Comparison of ENCODE assay signal across 9 mouse cellular contexts in the genomic region with DNA sequence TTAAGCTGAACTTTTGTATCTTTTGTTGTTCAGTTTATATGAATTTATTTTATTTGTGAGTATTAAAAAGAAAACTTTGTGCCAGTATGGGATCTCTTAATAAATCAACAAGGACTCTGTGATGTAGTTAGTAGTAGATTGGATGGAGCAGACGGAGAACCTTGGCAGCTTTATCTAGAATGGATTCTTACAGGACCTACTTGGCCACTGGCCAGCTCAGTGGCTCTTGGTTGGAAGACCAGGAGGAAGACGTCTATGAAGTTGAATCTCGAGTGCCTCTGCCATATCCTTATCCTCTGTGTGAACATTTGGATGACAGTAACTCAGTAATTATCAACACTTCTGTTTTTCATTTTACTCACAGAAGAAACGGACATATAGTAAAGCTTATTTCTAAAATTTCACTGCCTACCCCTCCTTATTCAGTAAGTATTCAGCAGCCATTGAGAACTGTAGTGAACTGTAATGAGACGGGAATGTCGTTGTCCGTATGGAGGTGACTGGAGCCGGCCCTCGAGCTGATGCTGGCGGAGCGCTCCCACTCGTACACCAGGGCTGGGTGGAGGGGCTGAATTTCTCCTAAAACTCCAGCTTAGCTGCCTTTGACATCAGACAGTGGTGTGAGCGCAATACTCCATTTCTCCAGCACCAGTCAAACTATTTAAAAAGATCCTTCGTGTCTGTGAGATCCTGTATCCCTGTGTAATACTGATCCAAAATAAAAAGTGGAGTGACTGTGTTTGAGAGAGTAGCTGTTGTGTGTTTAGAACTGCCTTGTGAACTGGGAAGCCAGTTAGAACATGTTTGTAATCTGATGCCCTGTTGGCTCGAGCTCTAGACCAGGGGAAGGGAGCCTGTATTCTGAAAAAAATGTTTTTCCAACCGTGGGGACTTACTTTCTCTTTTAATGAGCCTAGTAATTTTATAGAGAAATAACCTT.
A peak's percentile ranks its signal among the peaks of the same experiment; 100 is the strongest.
DNase-seq lines count a peak whose midpoint lies in the region; ATAC-seq and TF ChIP-seq lines count a peak whose summit lies in the region.
"Had no signal": no experiment of that assay in that cellular context is flagged by ENCODE, and none has a peak within 500 bp of the region (broad histone marks: within the 10 kb centered on the region; RNA-seq: fewer than 3 reads in every experiment).

No protein-coding gene starts in this region.

- H3K9ac ChIP-seq in heart, postnatal 0 days (replicated peaks; ENCODE audit: low read depth, low read length), result peak overlapping the region; percentile 45
- H3K9ac ChIP-seq in limb, embryonic 15.5 days, result no peak overlapping the region
- H3K9ac ChIP-seq: midbrain, embryonic 12.5 days had no signal

- peaks cover 6% of the 10 kb centered on the region; the same call in 1 of the 2 replicates for H3K36me3 ChIP-seq in heart, postnatal 0 days (replicated peaks; ENCODE audit: control insufficient read depth, insufficient read depth, low read length)
- peaks cover 22% of the 10 kb centered on the region for H3K36me3 ChIP-seq in limb, embryonic 15.5 days

- peaks cover 8% of the 10 kb centered on the region; the same call in 1 of the 2 replicates for H3K4me1 ChIP-seq in heart, postnatal 0 days (ENCODE audit: control insufficient read depth, insufficient read depth)
- H3K4me1 ChIP-seq in limb, embryonic 15.5 days, result peaks cover 6% of the 10 kb centered on the region; the same call in 1 of the 2 replicates
- H3K4me1 ChIP-seq: midbrain, embryonic 12.5 days had no signal

- no peak for TF ChIP-seq EP300 in heart, postnatal 0 days (IDR thresholded peaks at IDR 0.05; ENCODE audit: low read depth)

- peak overlapping the region; percentile 26 for H3K4me3 ChIP-seq in heart, postnatal 0 days (ENCODE audit: low read depth, low read length)
- peak overlapping the region; percentile 17 for H3K4me3 ChIP-seq in limb, embryonic 15.5 days
- H3K4me3 ChIP-seq: midbrain, embryonic 12.5 days had no signal

- H3K27ac ChIP-seq in heart, postnatal 0 days (ENCODE audit: low read depth), result peak overlapping the region; percentile 86
- H3K27ac ChIP-seq in limb, embryonic 15.5 days, result peak overlapping the region; percentile 84
- H3K27ac ChIP-seq: midbrain, embryonic 12.5 days had no signal

- H3K4me2 ChIP-seq in heart, postnatal 0 days (ENCODE audit: low read depth, low read length), result peak overlapping the region; percentile 56
- H3K4me2 ChIP-seq in limb, embryonic 15.5 days, result peak overlapping the region; percentile 42
- H3K4me2 ChIP-seq: midbrain, embryonic 12.5 days had no signal

- no peak for TF ChIP-seq CTCF in heart, postnatal 0 days (IDR thresholded peaks at IDR 0.05; ENCODE audit: low read depth)

- peak; percentile 47 to 56 for DNase-seq in urinary bladder, postnatal 36 days (ENCODE audit: low spot score in 2 of 2)
- DNase-seq in urinary bladder, postnatal 10 days (ENCODE audit: low spot score), result no peak
- DNase-seq in embryo, embryonic 9.5 days (ENCODE audit: extremely low spot score), result peak; percentile 3
- peak; percentile 65 for DNase-seq in heart, postnatal 0 days (ENCODE audit: low spot score)
- DNase-seq in layer of hippocampus, adult 11-12 months (ENCODE audit: low spot score), result no peak
- DNase-seq in spleen, postnatal 14 days (ENCODE audit: low spot score in 2 of 2), result no peak
- DNase-seq in thymus, postnatal 14 days, result no peak

- peak; percentile 78 for ATAC-seq in heart, postnatal 0 days (ENCODE audit: insufficient read depth, low read depth)
- ATAC-seq in limb, embryonic 15.5 days (ENCODE audit: insufficient number of reproducible peaks, low FRiP score, low TSS enrichment, low read depth), result 0 out of 2 replicates have a peak, but pooled peaks have one; percentile 44

- no peaks in the 10 kb centered on the region for H3K27me3 ChIP-seq in heart, postnatal 0 days (ENCODE audit: control insufficient read depth, insufficient read depth, low read length)
- H3K27me3 ChIP-seq in limb, embryonic 15.5 days, result no peaks in the 10 kb centered on the region
- H3K27me3 ChIP-seq: midbrain, embryonic 12.5 days had no signal

- no peaks in the 10 kb centered on the region for H3K9me3 ChIP-seq in heart, postnatal 0 days (replicated peaks; ENCODE audit: control insufficient read depth, low read length)
- H3K9me3 ChIP-seq in limb, embryonic 15.5 days, result no peaks in the 10 kb centered on the region
- H3K9me3 ChIP-seq: midbrain, embryonic 12.5 days had no signal

- WGBS in heart, postnatal 0 days, result 29% methylated on average over 16 of the region's 16 CpGs
- WGBS in limb, embryonic 15.5 days, result 22% methylated on average over 16 of the region's 16 CpGs

Comparison
In these comparisons a context has a peak if more than half of its experiments do, and no peak if none do; other contexts are left out.
1. DNase-seq: peak in urinary bladder, postnatal 36 days (2 of 2), embryo, embryonic 9.5 days (single experiment) and heart, postnatal 0 days (single experiment); none in urinary bladder, postnatal 10 days (single experiment), layer of hippocampus, adult 11-12 months (single experiment), spleen, postnatal 14 days (0 of 2) and thymus, postnatal 14 days (single experiment).